Mouse (Mus musculus): ENCODE measurements around the gene Metrn. TPM values are rescaled to one million over a fixed set of nuclear protein-coding genes. Genes with fewer than 3 reads are reported as not detected.
A peak's percentile ranks its signal among the peaks of the same experiment; 100 is the strongest.
"Not testable (repeated sequence)": the region's sequence is repeated elsewhere in the genome, so short reads cannot be mapped to it uniquely, and the experiment has no call there.

Gene Metrn
- polyA plus RNA-seq, 1 experiment from 2014 or later: 82.2 TPM

DNA sequence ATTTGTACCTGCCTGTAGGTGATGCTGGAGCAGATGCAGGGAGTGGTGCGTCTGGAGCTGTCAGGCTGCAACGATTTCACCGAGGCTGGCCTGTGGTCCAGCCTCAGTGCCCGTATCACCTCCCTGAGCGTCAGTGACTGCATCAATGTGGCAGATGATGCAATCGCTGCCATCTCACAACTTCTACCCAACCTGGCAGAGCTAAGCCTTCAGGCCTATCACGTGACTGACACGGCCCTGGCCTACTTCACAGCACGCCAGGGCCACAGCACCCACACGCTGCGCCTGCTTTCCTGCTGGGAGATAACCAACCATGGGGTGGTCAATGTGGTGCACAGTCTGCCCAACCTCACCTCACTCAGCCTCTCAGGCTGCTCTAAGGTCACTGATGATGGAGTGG, 20.7 kb upstream of the Metrn start:
- H3K4me3 ChIP-seq: no peak overlapping the region
- H3K27ac ChIP-seq (replicated peaks): no peak overlapping the region
- peaks cover 12% of the 10 kb centered on the region for H3K27me3 ChIP-seq
- no peak overlapping the region for H3K4me2 ChIP-seq
- H3K9me3 ChIP-seq: no peaks in the 10 kb centered on the region
- ATAC-seq (ENCODE audit: low FRiP score, low read depth): no peak
- H3K9ac ChIP-seq: no peak overlapping the region
- peaks cover 14% of the 10 kb centered on the region for H3K4me1 ChIP-seq (replicated peaks)
- H3K36me3 ChIP-seq: peaks cover 28% of the 10 kb centered on the region
- WGBS: 88% methylated on average over 11 of the region's 11 CpGs

DNA sequence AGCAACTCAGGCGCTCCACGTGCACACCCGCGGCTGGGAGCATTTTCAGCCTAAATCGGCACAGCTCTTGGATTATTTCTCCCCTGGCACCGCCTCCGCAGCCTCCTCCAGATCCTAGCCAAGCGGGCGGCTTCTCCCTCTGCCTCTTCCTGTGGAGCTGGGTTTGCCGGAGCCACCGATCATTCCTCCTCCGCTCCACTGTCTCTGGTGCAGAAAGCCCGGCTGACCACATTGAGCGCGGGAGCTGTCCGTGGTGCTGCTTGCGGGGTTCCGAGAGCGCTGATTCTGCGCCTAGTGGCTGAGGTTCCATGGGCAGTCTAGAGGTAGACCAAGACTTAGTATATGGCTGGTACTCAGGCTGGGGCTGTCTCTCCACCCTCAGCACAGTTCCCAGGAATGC, 16.5 kb upstream of the Metrn start:
- Histone ChIP-seq H3K4me3 (peak overlapping the region; percentile 13; the same call in 1 of the 2 replicates), H3K4me2 (peak overlapping the region; percentile 40), H3K27me3 (peaks cover 12% of the 10 kb centered on the region), H3K36me3 (peaks cover 19% of the 10 kb centered on the region), H3K9me3 (no peaks in the 10 kb centered on the region), H3K9ac (peak overlapping the region; percentile 11; the same call in 1 of the 2 replicates), H3K27ac (replicated peaks) (no peak overlapping the region), H3K4me1 (replicated peaks) (peaks cover 42% of the 10 kb centered on the region)
- no peak for ATAC-seq (ENCODE audit: low FRiP score, low read depth)
- WGBS: 1% methylated on average over 20 of the region's 20 CpGs

DNA sequence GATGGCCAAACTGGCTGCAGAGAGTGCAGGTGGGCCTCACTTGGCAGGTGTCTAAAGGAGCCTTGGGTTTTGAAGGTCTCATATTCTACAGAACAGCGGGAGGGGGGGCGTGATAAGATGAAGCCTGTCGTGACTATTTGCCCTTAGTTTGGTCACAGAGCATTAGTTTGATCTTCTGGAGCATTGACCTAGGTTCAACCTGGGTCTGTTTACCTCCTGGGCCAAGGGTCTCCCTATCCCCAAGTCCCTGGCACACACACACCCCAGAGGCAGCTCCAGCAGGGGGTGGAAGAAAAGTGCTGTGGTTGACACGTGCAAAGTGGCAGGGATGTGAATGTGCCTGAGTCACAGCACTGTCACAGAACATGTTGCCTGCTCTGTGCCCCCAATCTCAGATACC, 14.0 kb upstream of the Metrn start:
- peak overlapping the region; percentile 93 for H3K4me3 ChIP-seq
- H3K27me3 ChIP-seq: no peaks in the 10 kb centered on the region
- H3K4me1 ChIP-seq (replicated peaks): peaks cover 49% of the 10 kb centered on the region
- no peaks in the 10 kb centered on the region for H3K9me3 ChIP-seq
- H3K27ac ChIP-seq (replicated peaks): no peak overlapping the region
- peak overlapping the region; percentile 97 for H3K4me2 ChIP-seq
- H3K9ac ChIP-seq: peak overlapping the region; percentile 99; the same call in 1 of the 2 replicates
- WGBS: 74% methylated on average over 4 of the region's 4 CpGs
- no peak for ATAC-seq (ENCODE audit: low FRiP score, low read depth)
- no peaks in the 10 kb centered on the region for H3K36me3 ChIP-seq

DNA sequence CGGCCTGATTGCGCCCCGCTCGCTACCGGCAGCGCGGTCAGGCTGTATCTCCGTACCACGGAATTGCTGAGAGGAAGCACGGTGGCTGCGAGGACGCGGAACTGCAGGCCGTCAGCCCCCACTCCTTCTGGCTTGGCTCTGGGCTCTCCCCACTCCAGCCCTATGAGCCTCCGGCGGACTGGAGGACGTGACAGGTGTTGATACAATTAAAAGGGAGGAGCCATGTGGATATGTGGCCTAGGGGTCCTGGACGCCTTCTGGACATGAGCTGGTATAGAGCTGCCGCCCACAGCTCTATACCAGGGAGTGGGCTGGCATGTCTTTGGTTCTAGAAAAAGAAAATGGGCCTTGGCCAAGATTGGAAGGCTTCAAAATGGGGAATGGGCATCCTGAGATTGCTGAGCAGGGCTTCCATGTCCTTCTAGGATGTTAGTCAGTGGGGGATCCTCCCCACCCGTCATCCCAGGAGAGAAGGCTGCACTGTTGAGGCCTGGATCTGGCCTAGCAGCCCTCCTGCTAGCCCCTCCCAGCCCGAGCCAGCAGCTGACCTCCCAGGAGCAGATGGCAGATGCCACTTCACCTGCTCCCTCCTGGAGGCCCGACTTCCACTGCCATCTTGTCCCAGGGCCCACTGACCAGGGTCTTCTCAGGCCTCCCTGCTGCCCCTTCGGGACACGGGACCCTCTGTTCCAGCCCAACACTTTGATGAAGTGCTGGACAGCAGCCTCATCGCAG, 12.8 kb upstream of the Metrn start:
- H3K27ac ChIP-seq (replicated peaks): peak overlapping the region; percentile 99
- no peaks in the 10 kb centered on the region for H3K9me3 ChIP-seq
- H3K36me3 ChIP-seq: no peaks in the 10 kb centered on the region
- no peaks in the 10 kb centered on the region for H3K27me3 ChIP-seq
- H3K4me3 ChIP-seq: peak overlapping the region; percentile 93
- H3K4me1 ChIP-seq (replicated peaks): peaks cover 49% of the 10 kb centered on the region
- H3K4me2 ChIP-seq: peak overlapping the region; percentile 97
- peak; percentile 46 for ATAC-seq (ENCODE audit: low FRiP score, low read depth)
- 5% methylated on average over 25 of the region's 25 CpGs for WGBS
- peak overlapping the region; percentile 99 for H3K9ac ChIP-seq

DNA sequence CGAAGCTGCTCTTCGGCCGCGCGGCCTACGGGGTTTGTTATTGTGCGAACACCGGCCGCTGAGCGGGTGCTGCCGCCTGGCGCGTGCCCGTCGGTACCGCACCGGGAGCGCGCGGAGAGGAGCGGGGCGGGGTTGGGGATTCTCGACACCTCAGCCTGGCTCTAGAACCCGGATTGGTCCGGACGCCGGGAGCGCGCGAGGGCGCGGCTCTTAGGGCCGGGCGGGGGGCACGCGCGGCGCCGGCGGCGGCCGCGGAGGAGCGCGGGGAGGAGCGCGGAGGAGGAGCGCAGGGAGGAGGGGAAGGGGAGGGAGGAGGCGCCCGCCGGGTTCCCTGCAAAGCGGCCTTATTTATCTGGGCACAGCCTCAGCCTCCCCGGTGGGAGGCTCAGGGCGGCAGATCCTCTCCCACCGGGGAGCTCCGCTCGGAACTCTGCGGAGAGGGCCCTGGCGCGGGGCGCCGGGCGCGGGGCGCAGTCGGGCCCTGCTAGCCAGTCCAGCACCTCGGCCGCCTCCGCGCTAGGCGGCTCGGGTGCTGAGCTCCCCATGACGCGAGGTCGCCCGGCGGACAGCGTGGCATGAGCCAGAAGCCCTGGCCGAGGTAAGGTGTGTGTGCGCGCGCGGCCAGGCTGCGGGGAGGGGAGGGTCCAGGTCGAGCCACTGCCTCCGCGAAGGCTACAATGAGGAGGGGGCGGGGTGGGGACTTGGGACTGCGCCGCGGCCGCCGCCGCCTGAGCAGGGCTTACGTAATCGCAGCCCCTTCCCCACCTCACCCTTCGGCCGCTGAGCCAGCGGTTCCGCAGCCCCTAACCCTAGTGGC, 12.1 kb upstream of the Metrn start, which contains the start of gene Fbxl16:
TSS of gene Fbxl16 (plus strand) at position 297 of the 817 bp plus-strand sequence.
- Histone ChIP-seq H3K27ac (replicated peaks) (peak within 1 kb of the TSS; percentile 99), H3K9me3 (no peaks in the 10 kb centered on the region), H3K4me3 (peak within 1 kb of the TSS; percentile 93), H3K4me2 (peak within 1 kb of the TSS; percentile 97), H3K27me3 (no peaks in the 10 kb centered on the region), H3K4me1 (replicated peaks) (peaks cover 52% of the 10 kb centered on the region), H3K36me3 (no peaks in the 10 kb centered on the region), H3K9ac (peak within 1 kb of the TSS; percentile 99)
- peak; percentile 86 for ATAC-seq (ENCODE audit: low FRiP score, low read depth)
- WGBS: under 1% methylated on average over 94 of the region's 100 CpGs

DNA sequence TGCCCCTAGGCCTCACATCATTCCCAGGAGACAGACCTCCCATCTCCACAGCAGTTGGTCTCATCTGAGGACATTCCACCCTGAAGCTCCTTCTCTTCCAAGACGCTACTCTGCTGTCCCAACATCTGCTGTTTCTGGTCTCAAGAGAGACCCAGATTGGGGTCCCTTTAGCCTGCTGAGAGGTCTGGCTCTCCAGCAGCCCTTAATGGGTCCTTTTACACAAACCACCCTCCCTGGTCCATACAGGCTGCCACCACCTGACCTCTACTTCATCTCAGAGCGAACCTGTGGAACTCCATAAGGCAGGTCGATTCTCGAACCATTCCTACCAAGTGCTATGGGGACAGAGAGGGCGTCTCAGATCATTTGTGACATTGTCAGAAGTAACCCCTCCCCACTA, 11.1 kb upstream of the Metrn start:
- peak overlapping the region; percentile 99 for H3K9ac ChIP-seq
- peak overlapping the region; percentile 99 for H3K27ac ChIP-seq (replicated peaks)
- peak overlapping the region; percentile 93 for H3K4me3 ChIP-seq
- H3K4me1 ChIP-seq (replicated peaks): peaks cover 53% of the 10 kb centered on the region
- WGBS: 31% methylated on average over 5 of the region's 5 CpGs
- no peaks in the 10 kb centered on the region for H3K27me3 ChIP-seq
- ATAC-seq (ENCODE audit: low FRiP score, low read depth): peak; percentile 2; the same call in 1 of the 2 replicates
- no peaks in the 10 kb centered on the region for H3K9me3 ChIP-seq
- no peaks in the 10 kb centered on the region for H3K36me3 ChIP-seq
- H3K4me2 ChIP-seq: peak overlapping the region; percentile 97

DNA sequence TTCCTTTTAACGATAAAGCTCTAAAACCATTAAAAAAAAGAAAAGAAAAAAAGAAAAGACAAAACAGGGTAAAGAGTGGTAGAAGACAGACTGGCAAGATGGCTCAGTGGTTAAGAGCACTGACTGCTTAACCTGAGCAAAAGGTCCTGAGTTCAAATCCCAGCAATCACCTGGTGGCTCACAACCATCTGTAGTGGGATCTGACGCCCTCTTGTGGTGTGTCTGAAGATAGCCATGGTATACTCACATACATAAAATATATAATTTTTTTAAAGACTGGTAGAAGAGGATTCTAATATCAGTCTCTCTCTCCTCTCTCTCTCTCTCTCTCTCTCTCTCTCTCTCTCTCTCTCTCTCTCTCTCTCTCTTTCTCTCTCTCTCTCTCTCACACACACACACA, 10.5 kb upstream of the Metrn start:
- not testable (repeated sequence) for H3K27me3 ChIP-seq; ATAC-seq (ENCODE audit: low FRiP score, low read depth); H3K4me3 ChIP-seq; H3K36me3 ChIP-seq; H3K27ac ChIP-seq (replicated peaks); H3K9me3 ChIP-seq; H3K9ac ChIP-seq; H3K4me2 ChIP-seq
- H3K4me1 ChIP-seq (replicated peaks): peaks cover 53% of the 10 kb centered on the region
- WGBS: 48% methylated on average over 2 of the region's 2 CpGs

DNA sequence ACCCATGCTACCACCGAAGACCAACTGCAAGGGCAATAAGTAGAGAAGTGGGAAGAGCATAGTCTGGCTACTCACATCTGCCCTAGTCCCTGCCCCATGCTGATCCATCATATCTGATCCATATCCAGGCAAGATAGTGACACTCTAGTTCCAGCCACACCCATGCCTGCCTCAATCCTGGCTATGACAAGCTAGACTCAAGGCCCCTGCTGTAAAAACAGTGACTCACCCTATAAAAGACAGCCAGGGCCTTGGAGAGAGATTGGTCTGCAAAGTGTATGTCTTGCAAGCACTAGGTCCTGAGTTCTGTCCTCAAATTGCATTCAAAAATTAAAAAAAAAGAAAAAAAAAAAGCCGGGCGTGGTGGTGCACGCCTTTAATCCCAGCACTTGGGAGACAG, 9.6 kb upstream of the Metrn start:
- Histone ChIP-seq H3K4me3 (no peak overlapping the region), H3K4me1 (replicated peaks) (peaks cover 49% of the 10 kb centered on the region), H3K4me2 (no peak overlapping the region), H3K9ac (no peak overlapping the region), H3K27me3 (no peaks in the 10 kb centered on the region), H3K9me3 (no peaks in the 10 kb centered on the region), H3K36me3 (no peaks in the 10 kb centered on the region), H3K27ac (replicated peaks) (no peak overlapping the region)
- 86% methylated on average over 4 of the region's 4 CpGs for WGBS
- ATAC-seq (ENCODE audit: low FRiP score, low read depth): no peak

DNA sequence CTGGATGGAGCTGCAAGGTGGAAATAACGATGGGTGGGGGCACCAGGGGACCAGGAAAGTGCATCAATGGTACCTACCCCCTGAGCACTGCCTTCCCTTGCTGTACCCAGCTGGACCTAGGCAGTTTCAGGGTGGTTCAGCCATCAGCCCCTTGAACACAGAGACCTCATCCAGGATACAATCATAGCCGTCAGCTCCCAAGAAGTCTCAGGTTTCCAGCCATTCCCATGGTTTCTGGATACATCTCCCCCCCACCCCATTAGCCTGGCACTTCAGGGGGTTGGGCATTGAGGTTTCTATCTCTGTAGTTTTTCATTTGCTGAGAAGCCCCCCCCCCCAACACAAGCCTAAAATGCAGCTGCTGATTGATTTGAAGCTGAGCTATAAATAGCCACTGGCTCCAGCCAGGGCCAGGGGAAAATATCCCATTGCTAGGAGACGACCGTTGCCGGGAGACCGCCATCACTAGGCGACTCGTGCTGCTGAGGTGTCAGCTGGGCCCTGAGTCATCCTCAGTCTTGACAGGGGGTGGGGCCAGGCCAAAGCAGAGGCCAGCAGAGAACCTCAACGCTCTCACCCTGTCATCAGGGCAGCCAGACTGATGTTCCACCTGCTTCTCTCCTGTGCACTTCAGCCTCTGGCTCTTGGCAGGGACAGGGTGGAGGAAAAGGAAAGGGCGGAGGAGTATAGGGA, 6.0 kb upstream of the Metrn start:
- no peaks in the 10 kb centered on the region for H3K36me3 ChIP-seq
- no peaks in the 10 kb centered on the region for H3K27me3 ChIP-seq
- H3K4me1 ChIP-seq (replicated peaks): peaks cover 25% of the 10 kb centered on the region
- H3K4me2 ChIP-seq: peak overlapping the region; percentile 45
- no peak overlapping the region for H3K4me3 ChIP-seq
- ATAC-seq (ENCODE audit: low FRiP score, low read depth): peak; percentile 87
- no peaks in the 10 kb centered on the region for H3K9me3 ChIP-seq
- H3K27ac ChIP-seq (replicated peaks): peak overlapping the region; percentile 86
- 4% methylated on average over 10 of the region's 10 CpGs for WGBS
- peak overlapping the region; percentile 27; the same call in 1 of the 2 replicates for H3K9ac ChIP-seq

DNA sequence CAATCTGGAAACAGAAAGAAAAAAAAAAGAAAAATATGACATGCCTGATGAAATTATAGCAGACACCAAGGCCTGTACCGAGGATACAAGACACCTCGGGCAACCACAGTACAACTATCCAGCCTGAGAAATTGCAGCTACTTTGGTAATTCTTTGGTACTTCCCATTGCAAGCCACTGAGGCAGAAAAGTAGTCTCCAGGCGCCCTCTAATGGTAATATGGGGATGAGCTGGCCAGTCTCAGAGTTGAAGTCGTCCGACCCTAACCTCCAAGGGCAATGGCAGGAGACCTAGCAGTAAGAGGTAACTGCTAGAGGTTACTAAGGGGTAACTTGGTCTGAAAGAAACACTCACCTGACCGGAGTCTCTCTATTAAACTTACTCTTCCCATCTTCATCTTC, 4.1 kb upstream of the Metrn start:
- Histone ChIP-seq H3K4me2 (no peak overlapping the region), H3K4me1 (replicated peaks) (peaks cover 39% of the 10 kb centered on the region), H3K9ac (no peak overlapping the region), H3K27ac (replicated peaks) (no peak overlapping the region), H3K9me3 (no peaks in the 10 kb centered on the region), H3K4me3 (no peak overlapping the region), H3K27me3 (peaks cover 5% of the 10 kb centered on the region; the same call in 1 of the 2 replicates), H3K36me3 (no peaks in the 10 kb centered on the region)
- ATAC-seq (ENCODE audit: low FRiP score, low read depth): no peak
- WGBS: 9% methylated on average over 6 of the region's 6 CpGs

DNA sequence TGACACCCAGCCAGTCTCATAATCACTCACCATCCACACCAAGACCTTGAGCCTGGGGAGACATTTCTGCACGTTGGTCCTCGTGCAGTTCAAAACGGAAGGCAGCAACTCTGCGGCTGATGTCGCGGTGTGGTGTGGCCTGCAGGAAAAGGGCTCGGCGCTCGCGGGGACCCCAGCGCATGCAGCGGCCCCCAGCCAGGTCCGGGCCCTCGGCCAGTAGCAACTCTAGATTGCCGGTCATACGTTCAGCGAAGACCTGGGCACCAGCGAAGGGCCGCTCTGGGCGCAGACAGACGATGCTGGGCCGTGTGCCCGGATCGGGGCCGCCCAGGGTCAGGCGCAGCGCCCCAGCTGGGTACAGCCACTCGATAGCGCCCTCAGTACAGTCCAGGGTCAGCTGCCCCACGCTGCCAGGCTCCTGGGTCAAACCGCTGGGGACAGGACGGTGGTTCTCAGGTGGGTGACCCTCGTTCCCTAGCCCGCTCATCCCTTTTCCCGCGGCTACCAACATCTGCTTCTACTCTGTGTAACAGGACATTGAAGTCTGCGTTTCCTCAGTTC, 645 bp downstream of the Metrn start:
- Histone ChIP-seq H3K27me3 (peaks cover 9% of the 10 kb centered on the region; the same call in 1 of the 2 replicates), H3K4me3 (peak overlapping the region; percentile 52), H3K27ac (replicated peaks) (peak overlapping the region; percentile 95), H3K9ac (peak overlapping the region; percentile 36), H3K4me1 (replicated peaks) (peaks cover 49% of the 10 kb centered on the region), H3K36me3 (no peaks in the 10 kb centered on the region), H3K9me3 (no peaks in the 10 kb centered on the region), H3K4me2 (peak overlapping the region; percentile 92)
- no peak for ATAC-seq (ENCODE audit: low FRiP score, low read depth)
- under 1% methylated on average over 37 of the region's 37 CpGs for WGBS

All from hindbrain, embryonic 15.5 days (tissue).